Mouse (Mus musculus) ES-Bruce4 (cell line): ENCODE measurements at regions not wholly inside any gene's neighbourhood (a gene's known extent, or its start where the extent isn't known, plus 50 kb on each side); places are given as distances from the start of the nearest gene placed in this dataset.

Experiments
- CTCF ChIP-seq: IDR thresholded peaks from one replicate; pipeline ENCODE4 v1.8.1; 2011; ENCODE audit warnings: low read depth, low read length
- EP300 ChIP-seq: IDR thresholded peaks from 2 replicates; pipeline ENCODE4 v1.6.1; 2011; ENCODE audit warnings: low read depth, low read length; ENCODE audit not compliant: insufficient read depth
- POLR2A ChIP-seq: IDR thresholded peaks from one replicate; pipeline ENCODE4 v1.8.1; 2011; ENCODE audit warnings: low read length; ENCODE audit not compliant: insufficient read depth

- TF ChIP-seq EP300: no peak
- no peak for TF ChIP-seq POLR2A
- TF ChIP-seq CTCF: no peak
Observed at GRCm38 (mm10) chr15:36335116-36335515, 672.5 kb downstream of the Zfp706 start.
